Mouse (Mus musculus) erythroid progenitor cell, adult 5-6 weeks (primary cell): ENCODE data around the gene Naa50. TPM values are rescaled to one million over a fixed set of nuclear protein-coding genes. Genes with fewer than 3 reads are reported as not detected.

Experiments
- ATAC-seq: replicated peaks from 2 replicates; pipeline ENCODE4 v1.8.0; 2016; ENCODE audit warnings: moderate number of reproducible peaks, mild to moderate bottlenecking, moderate TSS enrichment, inconsistent platforms; ENCODE audit not compliant: poor library complexity, low FRiP score, severe bottlenecking
- total RNA-seq, 2 experiments: library from RNA; stranded (forward) in 1 of 2; stranded (reverse) in 1 of 2; fragments of 150-400 nt in 1 of 2; fragments of 186-747, 209-891 nt in 1 of 2; gene quantifications; 2 replicates each; pipeline versions ENCODE4 v1.2.3 to v1.2.4; 2015 to 2017; ENCODE audit warnings: low replicate concordance in 2 of 2

The Naa50 gene
- total RNA-seq, 2 experiments from 2014 or later, result 34.0 to 36.5 TPM

GRCm38 (mm10) chr16:44190032-44190431 is 50.4 kb downstream of the Naa50 start:
- no peak for ATAC-seq

- no peak for ATAC-seq
Measured at GRCm38 (mm10) chr16:44190968-44191367, 51.3 kb downstream of the Naa50 start.

- ATAC-seq, result no peak
Measured at GRCm38 (mm10) chr16:44199066-44199703, 59.6 kb downstream of the Naa50 start.

- no peak for ATAC-seq
Measured at GRCm38 (mm10) chr16:44200146-44200545, 60.5 kb downstream of the Naa50 start.

- no peak for ATAC-seq
Measured at GRCm38 (mm10) chr16:44204331-44204730, 64.7 kb downstream of the Naa50 start.

- no peak for ATAC-seq
Measured at GRCm38 (mm10) chr16:44205973-44206372, 66.3 kb downstream of the Naa50 start.

GRCm38 (mm10) chr16:44210156-44211053 is 70.8 kb downstream of the Naa50 start:
- ATAC-seq, result no peak

- ATAC-seq, result no peak
Measured at GRCm38 (mm10) chr16:44211054-44211414, 71.4 kb downstream of the Naa50 start.

GRCm38 (mm10) chr16:44212703-44213102 is 73.1 kb downstream of the Naa50 start:
- no peak for ATAC-seq

Other genes starting within 250 kb of the Naa50 start
- gene Qtrt2, start 213.0 kb upstream of the Naa50 start, total RNA-seq (2015; ENCODE audit: low replicate concordance), result 1.3 and 6.5 TPM in 2 replicates
- 2.6 and 2.7 TPM in 2 replicates for gene Qtrt2, start 213.0 kb upstream of the Naa50 start, total RNA-seq (2017; ENCODE audit: low replicate concordance)
- gene Zdhhc23, start 160.0 kb upstream of the Naa50 start, total RNA-seq (2015; ENCODE audit: low replicate concordance), result 1.7 and 2.2 TPM in 2 replicates
- gene Zdhhc23, start 160.0 kb upstream of the Naa50 start, total RNA-seq (2017; ENCODE audit: low replicate concordance), result 0.51 TPM in 1 of 2 replicates, not detected in the other
- 0.84 and 2.5 TPM in 2 replicates for gene Gramd1c, start 76.5 kb upstream of the Naa50 start, total RNA-seq (2015; ENCODE audit: low replicate concordance)
- 1.2 and 2.1 TPM in 2 replicates for gene Gramd1c, start 76.5 kb upstream of the Naa50 start, total RNA-seq (2017; ENCODE audit: low replicate concordance)
- 13.0 TPM in 2 replicates for gene Atp6v1a, start 125 bp upstream of the Naa50 start, total RNA-seq (2015; ENCODE audit: low replicate concordance)
- 16.3 and 18.0 TPM in 2 replicates for gene Atp6v1a, start 125 bp upstream of the Naa50 start, total RNA-seq (2017; ENCODE audit: low replicate concordance)
- gene Usf3, start 33.4 kb downstream of the Naa50 start, total RNA-seq (2015; ENCODE audit: low replicate concordance), result 24.3 and 30.3 TPM in 2 replicates
- gene Usf3, start 33.4 kb downstream of the Naa50 start, total RNA-seq (2017; ENCODE audit: low replicate concordance), result 13.1 and 16.0 TPM in 2 replicates
- 3.2 TPM in 1 of 2 replicates, not detected in the other for gene Sidt1, start 193.4 kb downstream of the Naa50 start, total RNA-seq (2015; ENCODE audit: low replicate concordance)
- 0.90 TPM in 1 of 2 replicates, not detected in the other for gene Sidt1, start 193.4 kb downstream of the Naa50 start, total RNA-seq (2017; ENCODE audit: low replicate concordance)
- 16.9 and 39.4 TPM in 2 replicates for gene Spice1, start 207.3 kb downstream of the Naa50 start, total RNA-seq (2015; ENCODE audit: low replicate concordance)
- gene Spice1, start 207.3 kb downstream of the Naa50 start, total RNA-seq (2017; ENCODE audit: low replicate concordance), result 11.5 and 23.9 TPM in 2 replicates